In genomic region chr19:31136316-31136715, GRCm38 (mm10) we compare ENCODE assay signal across 22 mouse cellular contexts. TPM values are rescaled to one million over a fixed set of nuclear protein-coding genes. Genes with fewer than 3 reads are reported as not detected.
A peak's percentile ranks its signal among the peaks of the same experiment; 100 is the strongest.
DNase-seq lines count a peak whose midpoint lies in the region; ATAC-seq and TF ChIP-seq lines count a peak whose summit lies in the region.
"Had no signal": no experiment of that assay in that cellular context is flagged by ENCODE, and none has a peak within 500 bp of the region (broad histone marks: within the 10 kb centered on the region; RNA-seq: fewer than 3 reads in every experiment).

No protein-coding gene starts in this region.

- CTCF ChIA-PET in Patski (lab: Charles Lee): no interaction called here

- H3K36me3 ChIP-seq in lung, embryonic 14.5 days (ENCODE audit: insufficient read depth): no peaks in the 10 kb centered on the region
- H3K36me3 ChIP-seq: embryonic facial prominence, embryonic 12.5 days; heart, embryonic 13.5 days; hindbrain, embryonic 13.5 days; intestine, embryonic 15.5 days had no signal

- no peaks in the 10 kb centered on the region for H3K9me3 ChIP-seq in lung, embryonic 14.5 days (ENCODE audit: low read depth, low read length)
- H3K9me3 ChIP-seq: embryonic facial prominence, embryonic 12.5 days; heart, embryonic 13.5 days; hindbrain, embryonic 13.5 days; intestine, embryonic 15.5 days had no signal

- H3K9ac ChIP-seq in lung, embryonic 14.5 days: no peak overlapping the region
- H3K9ac ChIP-seq: embryonic facial prominence, embryonic 12.5 days; heart, embryonic 13.5 days; hindbrain, embryonic 13.5 days; intestine, embryonic 15.5 days had no signal

- peak; percentile 17 for DNase-seq in embryo, embryonic 11 days
- no peak for DNase-seq in embryo, embryonic 10.5 days (ENCODE audit: low spot score)
- DNase-seq in lung, embryonic 14.5 days: peak; percentile 10
- DNase-seq in lung, adult 18-20 months: no peak
- peak; percentile 29 for DNase-seq in 3134 (ENCODE audit: extremely low read depth, insufficient read length, low spot score)
- DNase-seq in Patski (ENCODE audit: low read depth, low spot score): no peak
- no peak for DNase-seq in layer of hippocampus, postnatal 10 days (ENCODE audit: low spot score in 2 of 2)
- no peak for DNase-seq in kidney, postnatal 10 days
- DNase-seq: adrenal gland, postnatal 10 days; cerebellum, adult 18-20 months; cerebellum, adult 9-11 months; cerebellum, postnatal 36 days; gastrocnemius, postnatal 36 days; heart, adult 11 months; heart, postnatal 36 days had no signal

- no peak overlapping the region for H3K4me2 ChIP-seq in lung, embryonic 14.5 days
- H3K4me2 ChIP-seq: embryonic facial prominence, embryonic 12.5 days; heart, embryonic 13.5 days; hindbrain, embryonic 13.5 days; intestine, embryonic 15.5 days had no signal

- 0 out of 2 replicates have a peak, but pooled peaks cover 4% of the 10 kb centered on the region for H3K4me1 ChIP-seq in lung, embryonic 14.5 days (ENCODE audit: insufficient read depth)
- H3K4me1 ChIP-seq: embryonic facial prominence, embryonic 12.5 days; heart, embryonic 13.5 days; intestine, embryonic 15.5 days had no signal

- 24% methylated on average over 2 of the region's 2 CpGs for WGBS in lung, embryonic 14.5 days

- H3K27me3 ChIP-seq in lung, embryonic 14.5 days (ENCODE audit: insufficient read depth, low read length): no peaks in the 10 kb centered on the region
- peaks cover 5% of the 10 kb centered on the region for H3K27me3 ChIP-seq in Patski
- H3K27me3 ChIP-seq: CH12.LX; embryonic facial prominence, embryonic 12.5 days; heart, embryonic 13.5 days; hindbrain, embryonic 13.5 days; intestine, embryonic 15.5 days had no signal

- H3K27ac ChIP-seq in lung, embryonic 14.5 days (ENCODE audit: low read depth): no peak overlapping the region
- H3K27ac ChIP-seq: embryonic facial prominence, embryonic 12.5 days; heart, embryonic 13.5 days; hindbrain, embryonic 13.5 days; hindbrain, postnatal 0 days; intestine, embryonic 15.5 days had no signal

- H3K4me3 ChIP-seq in lung, embryonic 14.5 days (ENCODE audit: low read depth, low read length): no peak overlapping the region
- H3K4me3 ChIP-seq: embryonic facial prominence, embryonic 12.5 days; heart, embryonic 13.5 days; hindbrain, embryonic 13.5 days; intestine, embryonic 15.5 days had no signal

- POLR2A ChIA-PET in Patski (lab: Charles Lee): interaction anchor here (0.6 kb wide), 1 partner anchor 61 kb away, joined by 3 read pairs; no protein-coding TSS in a partner anchor

- no peak for TF ChIP-seq CTCF in lung, embryonic 14.5 days (IDR thresholded peaks at IDR 0.05; ENCODE audit: low read depth)
- TF ChIP-seq CTCF in Patski (IDR thresholded peaks at IDR 0.05): no peak

- ATAC-seq in lung, embryonic 14.5 days (ENCODE audit: insufficient read depth): no peak
- peak; percentile 65 for ATAC-seq in Patski
- ATAC-seq: forebrain, embryonic 14.5 days; hindbrain, postnatal 0 days; intestine, embryonic 15.5 days had no signal

- in situ Hi-C loops in Patski (cut with MboI; ENCODE audit: low pct_unique_long_range_greater_than_20kb): no loop called here

RNA-seq across cellular contexts. Expression of gene Cstf2t, which starts 53.7 kb away (rescaled TPM):
- polyA plus RNA-seq in lung, embryonic 14.5 days (2014; fragmentation: Nextera tagmentation; extraction: Ambion mirVana): 36.1 and 38.0 TPM in 2 replicates
- polyA plus RNA-seq in Patski (2021): 38.3 TPM
- total RNA-seq in layer of hippocampus, postnatal 10 days (2021): 10 to 100 TPM; 60.6 to 61.8 TPM

Comparison
In these comparisons a context has a peak if more than half of its experiments do, and no peak if none do; other contexts are left out.
1. DNase-seq: peak in embryo, embryonic 11 days (single experiment), lung, embryonic 14.5 days (single experiment) and 3134 (single experiment); none in embryo, embryonic 10.5 days (single experiment), lung, adult 18-20 months (0 of 2), Patski (single experiment), layer of hippocampus, postnatal 10 days (0 of 2) and kidney, postnatal 10 days (single experiment).